Mouse (Mus musculus) cortical plate, adult 2 months (tissue): ENCODE measurements around the gene Gdf1. TPM values are rescaled to one million over a fixed set of nuclear protein-coding genes. Genes with fewer than 3 reads are reported as not detected.
A peak's percentile ranks its signal among the peaks of the same experiment; 100 is the strongest.

Experiments
- H3K27ac ChIP-seq: fragments of 200-500 bp; 2 replicates; pipeline ENCODE4 v1.5.1; 2012; ENCODE audit warnings: low read length, control low read depth, inconsistent platforms; ENCODE audit not compliant: insufficient read depth
- H3K4me1 ChIP-seq: fragments of 200-500 bp; 2 replicates; pipeline ENCODE4 v1.6.1; 2011; ENCODE audit warnings: low read length; ENCODE audit not compliant: control insufficient read depth, insufficient read depth
- H3K4me3 ChIP-seq: fragments of 200-500 bp; 2 replicates; pipeline ENCODE4 v1.5.1; 2011; ENCODE audit warnings: mild to moderate bottlenecking, low read length, control low read depth; ENCODE audit not compliant: insufficient read depth
- CTCF ChIP-seq: fragments of 200-500 bp; IDR thresholded peaks from 2 replicates; pipeline ENCODE4 v1.5.1; 2011; ENCODE audit warnings: mild to moderate bottlenecking, control low read depth, low read length; ENCODE audit not compliant: insufficient read depth; ENCODE audit errors: extremely low read depth
- POLR2A ChIP-seq: fragments of 200-500 bp; IDR thresholded peaks from 2 replicates; pipeline ENCODE4 v1.6.1; 2011; ENCODE audit warnings: mild to moderate bottlenecking, low read length, control low read depth; ENCODE audit not compliant: insufficient read depth; ENCODE audit errors: extremely low read depth
- polyA plus RNA-seq: library from polyadenylated mRNA; depleted of rRNA; stranded (reverse); fragments of >200 nt; gene quantifications from 2 replicates; pipeline ENCODE4 v1.2.3, GENCODE M21; 2012

Gene Gdf1
- polyA plus RNA-seq, 1 experiment: 42.7 TPM

GRCm38 (mm10) chr8:70302358-70302890, 27.2 kb upstream of the Gdf1 start, which contains the start of the genes Ddx49 and Cope:
Ddx49 (minus strand) TSS chr8:70302489.
Cope (plus strand) TSS chr8:70302518.
- Histone ChIP-seq H3K4me3 (peak within 1 kb of the TSS; percentile 84), H3K27ac (peak within 1 kb of the TSS; percentile 56; the same call in 1 of the 2 replicates), H3K4me1 (peaks cover 11% of the 10 kb centered on the region)
- peak; percentile 69 for TF ChIP-seq POLR2A
- TF ChIP-seq CTCF: no peak

- peaks cover 11% of the 10 kb centered on the region for H3K4me1 ChIP-seq
- H3K4me3 ChIP-seq: peak overlapping the region; percentile 84
- TF ChIP-seq POLR2A (no peak), CTCF (no peak)
- peak overlapping the region; percentile 56; the same call in 1 of the 2 replicates for H3K27ac ChIP-seq
Observed at GRCm38 (mm10) chr8:70302901-70303300, 26.7 kb upstream of the Gdf1 start.

- peak; percentile 57 for TF ChIP-seq CTCF
- no peak for TF ChIP-seq POLR2A
- Histone ChIP-seq H3K27ac (no peak overlapping the region), H3K4me1 (no peaks in the 10 kb centered on the region), H3K4me3 (no peak overlapping the region)
Observed at GRCm38 (mm10) chr8:70309311-70309710, 20.3 kb upstream of the Gdf1 start.

- no peaks in the 10 kb centered on the region for H3K4me1 ChIP-seq
- TF ChIP-seq CTCF: no peak
- TF ChIP-seq POLR2A: no peak
- no peak overlapping the region for H3K27ac ChIP-seq
- H3K4me3 ChIP-seq: no peak overlapping the region
Observed at GRCm38 (mm10) chr8:70313399-70313798, 16.2 kb upstream of the Gdf1 start.

GRCm38 (mm10) chr8:70315624-70316510, 13.8 kb upstream of the Gdf1 start, which contains the start of gene Cers1:
Cers1 (plus strand) TSS chr8:70315775.
- Histone ChIP-seq H3K27ac (peak within 1 kb of the TSS; percentile 95), H3K4me3 (peak within 1 kb of the TSS; percentile 89), H3K4me1 (no peaks in the 10 kb centered on the region)
- no peak for TF ChIP-seq CTCF
- TF ChIP-seq POLR2A: peak; percentile 53; the same call in 1 of the 2 replicates

- TF ChIP-seq CTCF (no peak), POLR2A (peak; percentile 68)
- H3K27ac ChIP-seq: peak overlapping the region; percentile 95
- H3K4me3 ChIP-seq: peak overlapping the region; percentile 89
- no peaks in the 10 kb centered on the region for H3K4me1 ChIP-seq
Observed at GRCm38 (mm10) chr8:70316511-70317504, 12.8 kb upstream of the Gdf1 start.

GRCm38 (mm10) chr8:70317872-70318271, 11.7 kb upstream of the Gdf1 start:
- Histone ChIP-seq H3K27ac (no peak overlapping the region), H3K4me3 (no peak overlapping the region; the same call in 1 of the 2 replicates), H3K4me1 (no peaks in the 10 kb centered on the region)
- no peak for TF ChIP-seq CTCF
- no peak for TF ChIP-seq POLR2A

GRCm38 (mm10) chr8:70323716-70324115, 5.9 kb upstream of the Gdf1 start:
- H3K27ac ChIP-seq: no peak overlapping the region
- H3K4me3 ChIP-seq: no peak overlapping the region
- H3K4me1 ChIP-seq: no peaks in the 10 kb centered on the region
- TF ChIP-seq POLR2A: no peak

- Histone ChIP-seq H3K4me1 (0 out of 2 replicates have a peak, but pooled peaks cover 2% of the 10 kb centered on the region), H3K4me3 (no peak overlapping the region), H3K27ac (no peak overlapping the region)
- TF ChIP-seq POLR2A (no peak), CTCF (no peak)
Observed at GRCm38 (mm10) chr8:70327512-70327911, 2.1 kb upstream of the Gdf1 start.
